Mouse (Mus musculus) c-Kit-negative CD71-positive TER-119-positive erythroid progenitor cells, embryonic 14.5 days (primary cell): ENCODE data around the gene Ndufs7.
"Not testable (repeated sequence)": the region's sequence is repeated elsewhere in the genome, so short reads cannot be mapped to it uniquely, and the experiment has no call there.

Experiments used
- DNase-seq: peaks from one replicate; pipeline ENCODE4 v3.0.0-alpha.2; 2013; ENCODE audit warnings: low read depth, low spot score

Ndufs7 gene

GRCm38 (mm10) chr10:80242088-80242487, 6.8 kb upstream of the Ndufs7 start:
- DNase-seq = no peak

GRCm38 (mm10) chr10:80242607-80243006, 6.3 kb upstream of the Ndufs7 start:
- no peak for DNase-seq

- DNase-seq = no peak
These were observed 4.0 kb upstream of the Ndufs7 start for GRCm38 (mm10) chr10:80244791-80245399.

GRCm38 (mm10) chr10:80245600-80245999, 3.3 kb upstream of the Ndufs7 start:
- peak; percentile 79 for DNase-seq

GRCm38 (mm10) chr10:80247849-80248248, 1.1 kb upstream of the Ndufs7 start:
- no peak for DNase-seq

GRCm38 (mm10) chr10:80248437-80248836, 484 bp upstream of the Ndufs7 start:
- DNase-seq = not testable (repeated sequence)

GRCm38 (mm10) chr10:80250059-80250458, 1.1 kb downstream of the Ndufs7 start:
- DNase-seq = no peak

GRCm38 (mm10) chr10:80250573-80250972, 1.7 kb downstream of the Ndufs7 start:
- DNase-seq = no peak

GRCm38 (mm10) chr10:80252011-80252410, 3.1 kb downstream of the Ndufs7 start:
- DNase-seq = no peak

- DNase-seq = no peak
These were observed 3.8 kb downstream of the Ndufs7 start for GRCm38 (mm10) chr10:80252493-80253274.

GRCm38 (mm10) chr10:80253551-80253950, 4.6 kb downstream of the Ndufs7 start:
- no peak for DNase-seq

- no peak for DNase-seq
These were observed 5.7 kb downstream of the Ndufs7 start for GRCm38 (mm10) chr10:80254331-80255297.

GRCm38 (mm10) chr10:80255881-80256535, 7.1 kb downstream of the Ndufs7 start:
- no peak for DNase-seq

- DNase-seq = no peak
These were observed 9.0 kb downstream of the Ndufs7 start for GRCm38 (mm10) chr10:80257936-80258335.

GRCm38 (mm10) chr10:80258752-80259462, 10.0 kb downstream of the Ndufs7 start:
- DNase-seq = no peak

- no peak for DNase-seq
These were observed 10.5 kb downstream of the Ndufs7 start for GRCm38 (mm10) chr10:80259463-80259805.

- DNase-seq = no peak
These were observed 11.1 kb downstream of the Ndufs7 start for GRCm38 (mm10) chr10:80259861-80260641.

- DNase-seq = peak; percentile 90
These were observed 12.0 kb downstream of the Ndufs7 start, which contains the start of the genes Gamt and Dazap1 for GRCm38 (mm10) chr10:80260642-80261584. Gene Gamt, minus strand, starts transcription at chr10:80261012. Gene Dazap1, plus strand, starts transcription at chr10:80261486.

GRCm38 (mm10) chr10:80261585-80261968, 12.7 kb downstream of the Ndufs7 start:
- DNase-seq = peak; percentile 84
